Mouse (Mus musculus): ENCODE data around the gene Ier5. TPM values are rescaled to one million over a fixed set of nuclear protein-coding genes. Genes with fewer than 3 reads are reported as not detected.
A peak's percentile ranks its signal among the peaks of the same experiment; 100 is the strongest.

Gene Ier5
- polyA plus RNA-seq, 1 experiment from 2014 or later: 9.3 TPM

DNA sequence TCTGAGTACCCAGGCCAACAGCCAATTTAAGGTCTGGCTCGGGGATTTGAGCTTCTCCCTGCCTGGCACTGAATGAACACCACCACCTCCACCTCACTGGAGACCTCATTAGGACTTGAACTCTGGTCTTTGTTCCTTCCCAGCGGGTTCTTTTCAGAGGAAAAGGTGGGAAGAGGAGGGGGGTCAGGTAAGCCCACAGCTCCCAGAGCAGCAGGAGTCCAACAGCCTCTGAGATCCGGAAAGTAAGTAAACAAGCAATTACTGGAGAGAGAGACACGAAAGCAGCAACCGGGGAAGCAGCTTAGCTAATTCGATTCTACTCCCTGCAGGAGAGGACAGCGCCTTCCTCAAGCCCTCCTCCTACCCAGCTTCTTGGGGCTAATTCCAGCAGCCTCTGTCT is 13.0 kb downstream of the Ier5 start:
- Histone ChIP-seq H3K4me1 (replicated peaks; ENCODE audit: control insufficient read depth, insufficient read depth, low read length) (peaks cover 48% of the 10 kb centered on the region), H3K9ac (replicated peaks; ENCODE audit: low read depth, low read length) (no peak overlapping the region; the same call in 1 of the 2 replicates)
- no peak for ATAC-seq

DNA sequence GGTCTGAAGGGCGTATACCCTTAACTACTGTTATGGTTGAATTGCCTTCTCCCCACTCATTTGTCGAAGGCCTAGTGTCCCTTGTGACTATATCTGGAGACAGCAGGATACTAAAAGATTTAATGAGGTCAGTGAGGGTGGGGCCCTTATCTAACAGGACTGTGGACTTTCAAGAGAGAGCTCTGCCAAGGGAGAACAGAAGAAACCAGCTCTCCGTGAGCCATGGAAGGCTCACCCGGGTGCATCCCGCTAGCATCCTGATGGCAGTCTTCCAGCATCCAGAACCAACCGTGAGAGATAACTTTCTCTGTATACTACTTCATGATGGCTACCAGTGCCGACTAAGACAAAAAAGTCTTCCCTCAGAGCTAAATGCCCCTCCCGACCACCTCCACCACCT is 14.6 kb downstream of the Ier5 start:
- Histone ChIP-seq H3K36me3 (ENCODE audit: control insufficient read depth, insufficient read depth) (no peaks in the 10 kb centered on the region), H3K9me3 (ENCODE audit: control insufficient read depth, low read length) (no peaks in the 10 kb centered on the region), H3K4me2 (ENCODE audit: low read length) (no peak overlapping the region), H3K4me3 (replicated peaks; ENCODE audit: low read length) (no peak overlapping the region), H3K27ac (ENCODE audit: low read length) (no peak overlapping the region), H3K4me1 (replicated peaks; ENCODE audit: control insufficient read depth, insufficient read depth, low read length) (peaks cover 48% of the 10 kb centered on the region), H3K9ac (replicated peaks; ENCODE audit: low read depth, low read length) (no peak overlapping the region), H3K27me3 (replicated peaks; ENCODE audit: control insufficient read depth, insufficient read depth, low read length) (no peaks in the 10 kb centered on the region)
- no peak for ATAC-seq
- 33% methylated on average over 8 of the region's 8 CpGs for WGBS

More for the DNA sequence above, 13.0 kb downstream of the Ier5 start:
- Histone ChIP-seq H3K9me3 (ENCODE audit: control insufficient read depth, low read length) (no peaks in the 10 kb centered on the region), H3K27me3 (replicated peaks; ENCODE audit: control insufficient read depth, insufficient read depth, low read length) (no peaks in the 10 kb centered on the region), H3K4me3 (replicated peaks; ENCODE audit: low read length) (no peak overlapping the region), H3K36me3 (ENCODE audit: control insufficient read depth, insufficient read depth) (no peaks in the 10 kb centered on the region), H3K4me2 (ENCODE audit: low read length) (no peak overlapping the region), H3K27ac (ENCODE audit: low read length) (peak overlapping the region; percentile 62; the same call in 1 of the 2 replicates)
- 5% methylated on average over 7 of the region's 7 CpGs for WGBS

DNA sequence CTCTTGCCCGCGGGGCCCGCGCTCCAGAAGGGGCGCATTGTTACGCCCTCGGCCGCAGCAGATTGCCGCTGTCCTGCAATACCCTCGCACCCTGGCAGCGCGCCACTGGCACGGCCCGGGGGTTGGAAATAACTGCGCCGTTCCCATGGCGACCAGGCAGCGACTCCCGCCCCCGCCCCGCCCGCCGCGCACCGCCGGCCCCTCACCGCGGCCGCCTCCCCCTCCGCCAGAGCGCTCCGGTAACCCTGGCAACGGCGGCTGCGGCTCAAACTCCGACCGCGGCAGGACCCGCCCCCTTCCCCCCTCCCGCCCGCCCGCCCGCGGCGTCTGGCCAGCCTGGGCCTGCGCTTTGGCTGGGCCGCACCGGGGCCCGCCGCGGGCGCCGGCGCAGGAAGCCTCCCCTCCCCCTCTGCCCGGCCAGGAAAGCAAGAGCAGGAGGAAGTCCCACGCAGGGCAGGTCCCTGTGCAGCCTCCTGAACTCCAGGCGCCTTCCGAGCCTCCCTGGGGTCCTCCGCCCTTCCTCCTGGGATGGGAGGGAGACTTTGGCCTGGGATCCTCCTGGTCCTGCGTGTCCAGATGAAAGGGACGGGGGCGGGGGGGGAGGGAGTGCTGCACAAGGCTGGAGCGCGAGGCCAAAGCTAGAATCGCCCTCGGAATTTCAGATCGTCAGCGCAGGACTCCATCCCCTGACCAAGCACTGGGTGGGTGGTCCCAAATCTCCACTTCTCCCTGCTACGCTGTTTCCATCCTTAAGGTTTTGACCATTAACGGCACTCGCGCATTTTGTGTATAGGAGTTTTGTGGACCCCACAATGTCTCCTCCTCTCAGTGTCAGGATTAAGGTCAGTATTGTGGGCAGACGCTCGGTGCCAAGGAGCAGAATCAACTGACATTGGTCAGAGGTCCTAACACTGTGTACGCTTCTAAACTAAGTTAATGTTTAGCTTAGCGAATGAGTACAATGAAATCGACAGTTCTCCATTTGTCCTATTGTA is 15.9 kb downstream of the Ier5 start:
- H3K4me1 ChIP-seq (replicated peaks; ENCODE audit: control insufficient read depth, insufficient read depth, low read length): peaks cover 48% of the 10 kb centered on the region

DNA sequence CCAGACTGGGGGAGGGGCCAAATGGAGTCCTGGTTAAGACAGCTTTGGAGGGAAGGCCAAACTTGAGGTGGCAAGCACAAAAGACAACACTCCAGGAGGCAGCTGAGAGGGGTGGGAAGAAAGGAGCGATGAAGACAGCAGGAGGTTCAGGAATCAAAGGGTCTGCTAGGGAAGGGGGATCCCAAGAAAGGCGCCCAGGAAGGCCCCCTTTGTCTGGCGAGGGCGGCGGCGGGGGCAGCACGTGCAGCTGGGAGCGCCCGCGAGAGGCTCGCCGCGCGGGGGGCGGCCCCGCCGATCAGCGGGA is 16.5 kb downstream of the Ier5 start:
- Histone ChIP-seq H3K27ac (ENCODE audit: low read length) (peak overlapping the region; percentile 98), H3K4me3 (replicated peaks; ENCODE audit: low read length) (peak overlapping the region; percentile 50), H3K4me1 (replicated peaks; ENCODE audit: control insufficient read depth, insufficient read depth, low read length) (peaks cover 48% of the 10 kb centered on the region), H3K9me3 (ENCODE audit: control insufficient read depth, low read length) (no peaks in the 10 kb centered on the region), H3K9ac (replicated peaks; ENCODE audit: low read depth, low read length) (peak overlapping the region; percentile 79), H3K27me3 (replicated peaks; ENCODE audit: control insufficient read depth, insufficient read depth, low read length) (no peaks in the 10 kb centered on the region), H3K4me2 (ENCODE audit: low read length) (peak overlapping the region; percentile 75), H3K36me3 (ENCODE audit: control insufficient read depth, insufficient read depth) (no peaks in the 10 kb centered on the region)
- WGBS: 0% methylated on average over 12 of the region's 18 CpGs
- ATAC-seq: no peak

More for the DNA sequence above, 15.9 kb downstream of the Ier5 start:
- peak overlapping the region; percentile 98 for H3K27ac ChIP-seq (ENCODE audit: low read length)
- peak overlapping the region; percentile 50 for H3K4me3 ChIP-seq (replicated peaks; ENCODE audit: low read length)
- H3K9me3 ChIP-seq (ENCODE audit: control insufficient read depth, low read length): no peaks in the 10 kb centered on the region
- peak overlapping the region; percentile 79 for H3K9ac ChIP-seq (replicated peaks; ENCODE audit: low read depth, low read length)
- peak; percentile 93 for ATAC-seq
- peak overlapping the region; percentile 75 for H3K4me2 ChIP-seq (ENCODE audit: low read length)
- H3K27me3 ChIP-seq (replicated peaks; ENCODE audit: control insufficient read depth, insufficient read depth, low read length): no peaks in the 10 kb centered on the region
- H3K36me3 ChIP-seq (ENCODE audit: control insufficient read depth, insufficient read depth): no peaks in the 10 kb centered on the region
- 1% methylated on average over 49 of the region's 77 CpGs for WGBS

DNA sequence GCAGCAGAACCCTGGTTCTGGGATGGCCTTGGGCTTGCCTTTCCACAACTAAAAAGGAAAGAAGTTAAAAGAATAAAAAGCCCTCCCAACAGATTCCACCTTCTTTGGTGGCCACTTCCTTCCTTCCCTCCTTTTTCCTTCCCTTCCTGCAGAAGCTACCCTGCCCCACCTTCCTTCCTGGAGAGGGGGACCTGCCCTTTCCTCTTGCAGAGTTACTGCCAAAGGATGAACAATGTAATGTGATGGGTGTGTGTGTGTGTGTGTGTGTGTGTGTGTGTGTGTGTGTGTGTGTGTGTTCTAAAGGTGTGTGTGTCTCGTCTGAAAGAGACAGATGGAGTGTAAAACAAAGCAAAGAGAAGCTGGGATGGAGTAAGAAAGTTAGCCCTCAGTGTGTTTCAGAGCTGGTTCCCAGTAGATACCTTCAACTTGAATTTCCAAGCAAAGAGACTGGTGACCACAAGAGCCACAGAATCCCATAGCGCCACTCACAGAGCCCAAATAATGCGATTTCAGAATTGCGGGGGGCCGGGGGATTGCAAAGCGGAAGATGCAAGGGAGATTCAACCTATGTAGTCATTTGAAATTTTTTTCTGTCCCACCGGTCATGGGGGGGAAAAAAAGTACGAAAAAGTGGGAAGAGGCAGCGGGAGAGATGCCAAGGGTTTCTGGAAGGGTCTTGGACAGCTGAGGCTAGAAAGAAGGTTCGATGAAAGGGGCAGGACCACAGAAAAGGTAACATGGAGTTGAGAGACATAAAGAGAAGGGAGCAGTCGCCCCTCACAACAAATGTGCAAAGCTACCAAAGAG is 17.1 kb downstream of the Ier5 start:
- H3K9ac ChIP-seq (replicated peaks; ENCODE audit: low read depth, low read length): peak overlapping the region; percentile 79
- no peak for ATAC-seq
- H3K27ac ChIP-seq (ENCODE audit: low read length): peak overlapping the region; percentile 98
- H3K4me3 ChIP-seq (replicated peaks; ENCODE audit: low read length): peak overlapping the region; percentile 50
- H3K36me3 ChIP-seq (ENCODE audit: control insufficient read depth, insufficient read depth): no peaks in the 10 kb centered on the region
- H3K27me3 ChIP-seq (replicated peaks; ENCODE audit: control insufficient read depth, insufficient read depth, low read length): no peaks in the 10 kb centered on the region
- H3K4me1 ChIP-seq (replicated peaks; ENCODE audit: control insufficient read depth, insufficient read depth, low read length): peaks cover 50% of the 10 kb centered on the region
- H3K4me2 ChIP-seq (ENCODE audit: low read length): peak overlapping the region; percentile 75
- 2% methylated on average over 11 of the region's 11 CpGs for WGBS
- H3K9me3 ChIP-seq (ENCODE audit: control insufficient read depth, low read length): no peaks in the 10 kb centered on the region

DNA sequence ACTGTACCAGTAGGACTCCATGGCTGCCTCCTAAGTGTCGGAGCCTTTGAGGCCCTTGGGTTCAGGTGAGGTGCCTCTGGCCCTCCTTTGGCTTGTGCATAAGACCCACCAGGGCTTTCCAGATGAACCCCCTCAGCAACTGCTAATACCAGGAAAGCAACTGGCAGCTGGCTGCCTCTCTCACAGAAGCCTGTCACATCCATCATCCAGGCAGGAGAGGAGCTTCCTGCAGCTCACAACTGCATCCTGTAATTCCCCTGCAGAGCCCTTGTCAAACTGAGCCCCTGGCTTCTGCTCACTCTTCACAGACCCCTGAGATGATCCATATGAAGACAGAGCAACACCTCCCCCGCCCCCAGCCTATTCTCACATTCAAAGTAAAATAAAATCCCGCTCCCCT is 21.8 kb downstream of the Ier5 start:
- H3K4me2 ChIP-seq (ENCODE audit: low read length): no peak overlapping the region
- no peak for ATAC-seq
- H3K9me3 ChIP-seq (ENCODE audit: control insufficient read depth, low read length): no peaks in the 10 kb centered on the region
- H3K4me1 ChIP-seq (replicated peaks; ENCODE audit: control insufficient read depth, insufficient read depth, low read length): peaks cover 24% of the 10 kb centered on the region
- no peaks in the 10 kb centered on the region for H3K27me3 ChIP-seq (replicated peaks; ENCODE audit: control insufficient read depth, insufficient read depth, low read length)
- peak overlapping the region; percentile 14; the same call in 1 of the 2 replicates for H3K27ac ChIP-seq (ENCODE audit: low read length)
- no peak overlapping the region for H3K9ac ChIP-seq (replicated peaks; ENCODE audit: low read depth, low read length)
- 79% methylated on average over 3 of the region's 3 CpGs for WGBS
- no peak overlapping the region for H3K4me3 ChIP-seq (replicated peaks; ENCODE audit: low read length)
- no peaks in the 10 kb centered on the region for H3K36me3 ChIP-seq (ENCODE audit: control insufficient read depth, insufficient read depth)

DNA sequence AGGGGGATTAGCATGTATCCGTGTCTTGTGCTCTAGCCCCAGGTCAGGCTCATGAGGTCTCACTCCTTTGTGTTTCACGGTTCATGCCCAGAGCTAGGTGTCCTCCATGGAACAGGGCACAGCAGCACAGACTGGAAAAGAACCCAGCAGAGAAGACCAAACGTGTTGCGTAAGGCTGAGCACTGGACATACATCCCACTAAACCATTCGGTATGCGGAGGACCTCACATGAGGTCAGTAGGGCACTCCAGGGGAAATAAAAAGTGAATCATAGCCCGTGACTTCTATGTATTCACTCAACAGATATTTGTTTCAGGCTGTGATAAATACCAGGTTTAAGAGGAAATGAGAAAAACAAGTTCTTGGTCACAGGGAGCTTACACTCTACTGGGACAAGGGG is 23.6 kb downstream of the Ier5 start:
- ATAC-seq: no peak
- no peaks in the 10 kb centered on the region for H3K27me3 ChIP-seq (replicated peaks; ENCODE audit: control insufficient read depth, insufficient read depth, low read length)
- peaks cover 22% of the 10 kb centered on the region for H3K4me1 ChIP-seq (replicated peaks; ENCODE audit: control insufficient read depth, insufficient read depth, low read length)
- H3K9me3 ChIP-seq (ENCODE audit: control insufficient read depth, low read length): no peaks in the 10 kb centered on the region
- WGBS: 91% methylated on average over 7 of the region's 7 CpGs
- H3K9ac ChIP-seq (replicated peaks; ENCODE audit: low read depth, low read length): no peak overlapping the region
- H3K36me3 ChIP-seq (ENCODE audit: control insufficient read depth, insufficient read depth): no peaks in the 10 kb centered on the region
- H3K4me3 ChIP-seq (replicated peaks; ENCODE audit: low read length): no peak overlapping the region
- H3K27ac ChIP-seq (ENCODE audit: low read length): no peak overlapping the region
- no peak overlapping the region for H3K4me2 ChIP-seq (ENCODE audit: low read length)

DNA sequence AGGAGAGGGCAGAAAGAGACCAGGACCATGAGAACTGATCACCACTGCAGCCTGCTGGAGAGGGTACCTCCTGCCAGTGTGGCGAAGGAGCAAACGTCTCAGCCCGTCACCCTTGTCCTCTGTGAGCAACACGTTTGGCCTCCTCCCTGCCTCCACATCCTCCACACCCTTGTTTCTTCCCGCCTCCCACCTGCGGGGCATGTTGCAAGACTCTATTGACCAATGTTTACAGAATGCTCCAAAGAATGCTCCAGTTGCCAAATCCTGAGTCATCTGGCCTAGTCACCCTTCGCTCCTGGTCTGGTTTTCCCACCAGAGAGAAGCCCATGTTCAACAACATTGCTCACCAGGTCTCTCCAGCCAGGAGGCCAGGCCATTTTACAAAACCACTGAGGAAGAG is 24.6 kb downstream of the Ier5 start:
- Histone ChIP-seq H3K4me1 (replicated peaks; ENCODE audit: control insufficient read depth, insufficient read depth, low read length) (peaks cover 24% of the 10 kb centered on the region), H3K4me3 (replicated peaks; ENCODE audit: low read length) (no peak overlapping the region), H3K9me3 (ENCODE audit: control insufficient read depth, low read length) (no peaks in the 10 kb centered on the region), H3K9ac (replicated peaks; ENCODE audit: low read depth, low read length) (no peak overlapping the region), H3K27ac (ENCODE audit: low read length) (no peak overlapping the region), H3K4me2 (ENCODE audit: low read length) (no peak overlapping the region), H3K27me3 (replicated peaks; ENCODE audit: control insufficient read depth, insufficient read depth, low read length) (no peaks in the 10 kb centered on the region), H3K36me3 (ENCODE audit: control insufficient read depth, insufficient read depth) (no peaks in the 10 kb centered on the region)
- WGBS: 57% methylated on average over 7 of the region's 7 CpGs
- no peak for ATAC-seq

DNA sequence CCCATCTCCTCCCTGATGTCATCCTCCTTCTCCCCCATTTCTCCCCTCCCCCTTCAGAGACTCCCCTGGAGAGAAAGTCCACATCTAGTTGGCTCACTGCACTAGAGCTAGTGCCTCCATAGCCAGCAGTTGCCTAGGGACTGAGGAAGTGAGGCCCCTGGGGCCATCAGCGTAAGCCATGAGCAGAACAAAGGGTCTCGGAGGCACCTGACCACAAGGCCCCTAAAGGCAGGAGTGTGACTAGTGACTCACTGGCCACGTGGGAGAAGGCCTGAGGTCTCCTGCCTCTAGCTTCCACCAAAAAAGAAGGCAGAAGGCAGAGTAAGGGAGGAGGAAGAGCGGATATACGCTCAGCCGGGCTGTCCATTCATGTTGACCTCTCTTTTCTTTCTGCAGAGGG is 25.5 kb downstream of the Ier5 start:
- Histone ChIP-seq H3K4me3 (replicated peaks; ENCODE audit: low read length) (no peak overlapping the region), H3K27me3 (replicated peaks; ENCODE audit: control insufficient read depth, insufficient read depth, low read length) (no peaks in the 10 kb centered on the region), H3K36me3 (ENCODE audit: control insufficient read depth, insufficient read depth) (no peaks in the 10 kb centered on the region), H3K9ac (replicated peaks; ENCODE audit: low read depth, low read length) (no peak overlapping the region), H3K27ac (ENCODE audit: low read length) (no peak overlapping the region), H3K4me2 (ENCODE audit: low read length) (no peak overlapping the region), H3K4me1 (replicated peaks; ENCODE audit: control insufficient read depth, insufficient read depth, low read length) (peaks cover 24% of the 10 kb centered on the region), H3K9me3 (ENCODE audit: control insufficient read depth, low read length) (no peaks in the 10 kb centered on the region)
- WGBS: 80% methylated on average over 6 of the region's 6 CpGs
- no peak for ATAC-seq
